Mouse (Mus musculus): Measurements from ENCODE around the gene Cd209f.
"Not testable (repeated sequence)": the region's sequence is repeated elsewhere in the genome, so short reads cannot be mapped to it uniquely, and the experiment has no call there.

The Cd209f gene

DNA sequence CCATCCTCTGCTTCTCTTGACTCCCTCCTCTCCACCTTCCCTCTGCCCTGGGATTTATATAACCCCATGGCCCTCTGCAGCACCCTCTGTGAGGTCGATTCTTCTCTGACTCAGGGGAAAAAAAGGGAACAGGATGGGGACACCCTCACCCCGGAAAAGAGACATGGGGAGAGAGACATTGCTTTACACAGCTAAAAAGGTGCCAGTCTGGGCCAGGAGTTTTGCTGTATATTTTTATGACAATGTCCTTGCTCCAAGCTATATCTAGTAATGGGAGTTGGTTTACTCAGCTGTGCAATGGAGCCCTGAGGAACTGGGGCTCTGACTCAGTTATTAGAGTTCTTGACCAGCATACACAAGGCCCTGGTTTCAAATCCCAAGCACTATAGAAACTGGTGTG is at the start of gene Cd209f:
Gene Cd209f (minus strand): TSS at position 101 of the 400 bp plus-strand sequence.
- not testable (repeated sequence) for DNase-seq

DNA sequence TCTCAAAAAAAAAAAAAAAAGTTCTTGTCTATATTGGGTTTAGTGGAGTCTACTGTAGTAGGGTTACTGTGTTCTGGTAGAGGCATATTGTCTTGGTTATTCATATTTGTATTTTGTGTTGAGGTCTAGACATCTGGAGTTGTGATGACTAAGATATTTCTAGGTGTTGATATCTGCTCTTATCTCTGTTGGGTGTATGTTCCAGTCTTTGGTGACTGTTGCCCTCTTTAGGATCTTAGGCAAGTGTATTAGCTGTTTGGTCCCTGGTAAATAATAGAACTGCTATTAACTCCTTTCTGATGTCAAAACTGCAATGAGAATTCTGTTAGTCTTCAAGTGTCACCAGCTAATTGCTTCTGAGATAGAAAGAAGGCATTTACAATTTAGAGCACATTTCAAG is 49.2 kb upstream of the Cd209f start:
- no peak for DNase-seq

DNA sequence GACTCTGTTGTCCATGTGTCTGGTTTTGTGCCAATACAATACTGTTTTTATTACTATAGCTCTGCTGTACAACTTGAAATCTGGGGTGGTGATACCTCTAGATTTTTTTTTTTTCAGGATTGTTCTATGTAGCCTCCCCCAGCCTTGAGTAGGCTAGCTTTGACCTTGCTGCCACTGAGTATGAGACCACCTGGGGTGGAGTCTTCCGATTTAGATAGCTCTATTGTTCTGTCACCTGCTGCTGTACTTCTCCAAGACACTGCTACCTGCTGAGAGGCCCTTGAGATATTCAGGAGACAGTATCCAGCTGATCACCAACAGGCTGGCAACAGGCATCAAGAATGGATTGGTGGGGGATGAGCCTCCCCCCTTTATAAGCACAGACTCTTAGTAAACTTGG is 41.6 kb upstream of the Cd209f start:
- DNase-seq, result no peak

DNA sequence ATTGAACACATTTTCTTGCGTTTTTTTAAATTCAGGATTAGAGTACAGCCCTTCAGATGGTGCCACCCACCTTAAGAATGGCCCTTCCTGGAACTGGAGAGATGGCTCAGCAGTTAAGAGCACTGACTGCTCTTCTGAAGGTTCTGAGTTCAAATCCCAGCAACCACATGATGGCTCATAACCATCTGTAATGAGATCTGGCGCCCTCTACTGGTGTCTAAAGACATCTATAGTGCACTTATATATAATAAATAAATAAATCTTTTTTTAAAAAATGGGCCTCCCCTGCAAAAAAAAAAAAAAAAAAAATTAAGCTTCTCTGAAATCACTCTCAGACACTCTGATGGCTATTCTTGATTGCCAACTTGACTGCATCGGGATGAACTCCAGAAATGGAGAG is 36.1 kb upstream of the Cd209f start:
- DNase-seq, result no peak

DNA sequence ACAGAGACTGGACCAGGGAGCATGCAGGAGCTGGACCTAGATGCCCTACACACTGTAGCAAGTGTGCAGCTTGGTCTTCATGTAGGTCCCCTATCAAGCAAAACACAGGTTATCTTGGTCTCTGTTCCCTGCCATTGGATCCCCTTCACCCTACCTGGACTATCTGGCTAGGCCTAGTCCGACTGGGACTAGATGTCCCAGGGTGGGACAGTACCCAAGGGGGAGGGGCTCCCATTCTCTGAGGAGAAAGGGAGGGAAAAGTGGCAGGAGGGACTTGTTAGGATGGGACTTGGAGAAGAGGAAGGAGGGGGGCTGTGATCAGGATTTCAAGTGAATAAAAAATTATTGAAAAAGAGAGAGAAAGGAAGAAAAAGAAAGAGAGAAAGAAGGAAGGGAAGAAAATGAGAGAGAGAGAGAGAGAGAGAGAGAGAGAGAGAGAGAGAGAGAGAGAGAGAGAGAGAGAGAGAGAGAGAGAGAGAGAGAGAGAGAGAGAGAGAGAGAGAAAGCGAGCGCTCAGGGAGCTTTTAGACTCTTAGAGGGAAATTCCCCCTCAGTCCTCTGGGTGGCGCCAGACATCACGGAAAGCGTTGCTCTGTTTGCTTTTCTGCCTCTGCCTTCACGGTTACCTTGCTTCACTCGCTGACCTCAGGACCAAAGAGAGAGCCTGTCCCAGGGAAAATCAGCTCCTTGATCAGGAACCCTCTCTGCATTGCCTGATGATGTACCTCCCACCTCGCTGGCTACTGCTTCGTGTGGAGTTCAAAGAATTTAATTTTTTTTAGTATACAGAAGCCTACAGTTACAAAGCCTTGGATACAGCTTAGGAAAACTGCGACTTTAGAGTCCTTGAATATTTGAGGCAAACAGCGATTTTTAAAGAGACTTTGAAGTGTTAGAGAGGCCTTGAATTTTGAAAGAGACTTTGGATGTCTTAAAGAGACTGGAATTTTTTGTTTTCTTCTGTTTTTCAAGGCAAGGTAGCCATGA is 34.3 kb upstream of the Cd209f start:
- DNase-seq, result peak; percentile 31 to 42

DNA sequence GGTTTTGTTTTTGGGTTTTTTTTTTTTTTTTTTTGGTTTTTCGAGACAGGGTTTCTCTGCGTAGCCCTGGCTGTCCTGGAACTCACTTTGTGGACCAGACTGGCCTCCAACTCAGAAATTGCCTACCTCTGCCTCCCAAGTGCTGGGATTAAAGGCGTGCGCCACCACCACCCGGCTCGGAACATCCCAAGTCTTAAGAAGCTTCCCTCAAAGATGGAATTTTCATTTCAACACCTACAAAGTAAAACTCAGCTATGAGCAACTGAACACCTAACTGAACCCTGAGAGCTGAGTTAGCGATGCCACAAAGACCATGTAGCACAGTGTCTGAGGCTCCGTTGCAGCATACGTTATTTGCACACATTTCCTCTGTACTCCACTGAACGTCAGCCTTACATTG is 28.2 kb upstream of the Cd209f start, which contains the start of gene Cd209g:
Gene Cd209g (plus strand): TSS at position 301 of the 400 bp plus-strand sequence.
- DNase-seq, result no peak

DNA sequence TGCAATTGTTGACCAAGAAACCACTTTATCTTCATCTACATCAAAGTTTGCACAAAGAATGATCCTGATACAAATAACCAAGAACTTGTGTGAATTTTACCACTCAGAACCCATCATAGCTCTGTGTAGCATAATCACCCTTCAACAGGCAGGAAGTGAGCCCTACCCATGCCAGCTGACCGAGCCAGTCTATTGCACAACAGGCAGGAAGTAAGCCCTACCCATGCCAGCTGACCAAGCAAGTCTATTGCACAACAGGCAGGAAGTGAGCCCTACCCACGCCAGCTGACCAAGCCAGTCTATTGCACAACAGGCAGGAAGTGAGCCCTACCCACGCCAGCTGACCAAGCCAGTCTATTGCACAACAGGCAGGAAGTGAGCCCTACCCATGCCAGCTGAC is 17.1 kb downstream of the Cd209f start:
- DNase-seq, result not testable (repeated sequence)

DNA sequence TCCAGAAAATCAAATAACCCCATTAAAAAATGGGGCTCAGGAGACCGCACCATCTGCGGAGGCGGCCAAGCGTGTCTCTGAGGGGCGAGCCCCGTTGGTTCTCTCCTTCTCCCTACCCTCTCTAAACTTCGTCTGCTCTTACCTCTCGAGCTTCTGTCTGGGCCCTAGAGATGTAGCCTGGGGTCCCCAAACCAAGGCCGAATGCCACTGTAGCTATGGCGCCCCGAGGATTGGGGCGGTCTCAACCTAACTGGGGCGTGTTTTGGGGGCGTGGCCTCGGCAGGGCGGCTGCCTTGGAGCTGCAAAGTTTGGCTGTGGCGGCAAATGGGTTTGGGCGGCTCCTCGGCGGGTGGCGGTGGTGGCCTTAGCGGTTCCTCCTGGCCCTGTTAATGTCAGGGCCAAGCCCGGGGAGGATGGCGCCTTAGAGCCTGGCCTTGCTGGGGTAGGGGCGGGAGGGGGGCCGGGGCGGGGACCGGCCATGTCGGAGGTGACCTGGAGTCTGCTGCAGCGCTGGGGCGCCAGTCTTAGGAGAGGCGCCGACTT is 18.4 kb downstream of the Cd209f start:
- DNase-seq, result not testable (repeated sequence)
